Mouse (Mus musculus): ENCODE results near the gene Kpna7. TPM values are rescaled to one million over a fixed set of nuclear protein-coding genes. Genes with fewer than 3 reads are reported as not detected.

Gene Kpna7
- polyA plus RNA-seq, 1 experiment from 2014 or later: not detected

- Histone ChIP-seq H3K9me3 (no peaks in the 10 kb centered on the region), H3K27ac (no peak overlapping the region), H3K4me2 (replicated peaks) (no peak overlapping the region), H3K9ac (no peak overlapping the region), H3K36me3 (no peaks in the 10 kb centered on the region), H3K27me3 (no peaks in the 10 kb centered on the region), H3K4me3 (no peak overlapping the region), H3K4me1 (peaks cover 40% of the 10 kb centered on the region)
- WGBS: 88% methylated on average over 5 of the region's 5 CpGs
- ATAC-seq (ENCODE audit: low FRiP score, low read depth): no peak
These were observed 133.3 kb downstream of the Kpna7 start for GRCm38 (mm10) chr5:144950428-144951051.

- H3K4me3 ChIP-seq: no peak overlapping the region
- H3K27ac ChIP-seq: no peak overlapping the region
- peaks cover 42% of the 10 kb centered on the region for H3K4me1 ChIP-seq
These were observed 134.0 kb downstream of the Kpna7 start for GRCm38 (mm10) chr5:144949856-144950255.

GRCm38 (mm10) chr5:144948422-144948821, 135.4 kb downstream of the Kpna7 start:
- no peaks in the 10 kb centered on the region for H3K27me3 ChIP-seq
- no peaks in the 10 kb centered on the region for H3K9me3 ChIP-seq
- H3K36me3 ChIP-seq: no peaks in the 10 kb centered on the region
- H3K4me3 ChIP-seq: no peak overlapping the region
- H3K27ac ChIP-seq: no peak overlapping the region; the same call in 1 of the 2 replicates
- ATAC-seq (ENCODE audit: low FRiP score, low read depth): no peak
- peaks cover 32% of the 10 kb centered on the region for H3K4me1 ChIP-seq
- 69% methylated on average over 11 of the region's 11 CpGs for WGBS
- no peak overlapping the region for H3K4me2 ChIP-seq (replicated peaks)
- H3K9ac ChIP-seq: no peak overlapping the region

More at GRCm38 (mm10) chr5:144949856-144950255, 134.0 kb downstream of the Kpna7 start:
- H3K4me2 ChIP-seq (replicated peaks): no peak overlapping the region
- no peak for ATAC-seq (ENCODE audit: low FRiP score, low read depth)
- H3K9me3 ChIP-seq: no peaks in the 10 kb centered on the region
- H3K9ac ChIP-seq: no peak overlapping the region
- 83% methylated on average over 4 of the region's 4 CpGs for WGBS
- no peaks in the 10 kb centered on the region for H3K36me3 ChIP-seq
- no peaks in the 10 kb centered on the region for H3K27me3 ChIP-seq

- Histone ChIP-seq H3K27me3 (no peaks in the 10 kb centered on the region), H3K27ac (no peak overlapping the region), H3K4me1 (peaks cover 28% of the 10 kb centered on the region), H3K36me3 (no peaks in the 10 kb centered on the region), H3K4me3 (no peak overlapping the region), H3K4me2 (replicated peaks) (no peak overlapping the region), H3K9ac (no peak overlapping the region), H3K9me3 (no peaks in the 10 kb centered on the region)
- WGBS: 77% methylated on average over 1 of the region's 1 CpGs
- no peak for ATAC-seq (ENCODE audit: low FRiP score, low read depth)
These were observed 135.8 kb downstream of the Kpna7 start for GRCm38 (mm10) chr5:144948002-144948401.

- Histone ChIP-seq H3K4me2 (replicated peaks) (no peak overlapping the region), H3K4me3 (no peak overlapping the region), H3K9me3 (no peaks in the 10 kb centered on the region), H3K4me1 (peaks cover 32% of the 10 kb centered on the region), H3K36me3 (no peaks in the 10 kb centered on the region), H3K27ac (no peak overlapping the region), H3K27me3 (no peaks in the 10 kb centered on the region), H3K9ac (no peak overlapping the region)
- no peak for ATAC-seq (ENCODE audit: low FRiP score, low read depth)
- 63% methylated on average over 4 of the region's 4 CpGs for WGBS
These were observed 137.8 kb downstream of the Kpna7 start for GRCm38 (mm10) chr5:144946032-144946431.

GRCm38 (mm10) chr5:144944932-144945331, 138.9 kb downstream of the Kpna7 start:
- WGBS: 87% methylated on average over 7 of the region's 7 CpGs
- Histone ChIP-seq H3K4me3 (no peak overlapping the region), H3K36me3 (no peaks in the 10 kb centered on the region), H3K9ac (no peak overlapping the region), H3K4me2 (replicated peaks) (no peak overlapping the region), H3K27ac (no peak overlapping the region), H3K4me1 (peaks cover 34% of the 10 kb centered on the region), H3K27me3 (no peaks in the 10 kb centered on the region), H3K9me3 (no peaks in the 10 kb centered on the region)
- ATAC-seq (ENCODE audit: low FRiP score, low read depth): no peak

GRCm38 (mm10) chr5:144944370-144944769, 139.5 kb downstream of the Kpna7 start:
- no peaks in the 10 kb centered on the region for H3K36me3 ChIP-seq
- ATAC-seq (ENCODE audit: low FRiP score, low read depth): no peak
- no peak overlapping the region for H3K27ac ChIP-seq
- no peak overlapping the region for H3K4me2 ChIP-seq (replicated peaks)
- no peaks in the 10 kb centered on the region for H3K27me3 ChIP-seq
- 82% methylated on average over 4 of the region's 4 CpGs for WGBS
- peaks cover 30% of the 10 kb centered on the region for H3K4me1 ChIP-seq
- no peak overlapping the region for H3K4me3 ChIP-seq
- H3K9ac ChIP-seq: no peak overlapping the region
- H3K9me3 ChIP-seq: no peaks in the 10 kb centered on the region

- Histone ChIP-seq H3K36me3 (no peaks in the 10 kb centered on the region), H3K4me3 (no peak overlapping the region), H3K27ac (no peak overlapping the region), H3K9me3 (no peaks in the 10 kb centered on the region), H3K4me2 (replicated peaks) (no peak overlapping the region), H3K9ac (no peak overlapping the region), H3K4me1 (peaks cover 20% of the 10 kb centered on the region), H3K27me3 (no peaks in the 10 kb centered on the region)
- WGBS: 86% methylated on average over 6 of the region's 6 CpGs
- ATAC-seq (ENCODE audit: low FRiP score, low read depth): no peak
These were observed 140.5 kb downstream of the Kpna7 start for GRCm38 (mm10) chr5:144943346-144943745.

- Histone ChIP-seq H3K4me2 (replicated peaks) (no peak overlapping the region), H3K4me1 (peaks cover 16% of the 10 kb centered on the region), H3K27ac (no peak overlapping the region), H3K36me3 (no peaks in the 10 kb centered on the region), H3K9me3 (no peaks in the 10 kb centered on the region), H3K27me3 (no peaks in the 10 kb centered on the region), H3K9ac (no peak overlapping the region), H3K4me3 (no peak overlapping the region)
- ATAC-seq (ENCODE audit: low FRiP score, low read depth): no peak
- 81% methylated on average over 9 of the region's 9 CpGs for WGBS
These were observed 141.4 kb downstream of the Kpna7 start for GRCm38 (mm10) chr5:144942431-144942830.

GRCm38 (mm10) chr5:144940904-144941303, 142.9 kb downstream of the Kpna7 start:
- Histone ChIP-seq H3K4me2 (replicated peaks) (no peak overlapping the region), H3K4me3 (no peak overlapping the region), H3K9me3 (no peaks in the 10 kb centered on the region), H3K27ac (no peak overlapping the region), H3K9ac (no peak overlapping the region), H3K36me3 (no peaks in the 10 kb centered on the region), H3K27me3 (no peaks in the 10 kb centered on the region), H3K4me1 (peaks cover 21% of the 10 kb centered on the region)
- peak; percentile 28 for ATAC-seq (ENCODE audit: low FRiP score, low read depth)
- WGBS: 76% methylated on average over 2 of the region's 3 CpGs

GRCm38 (mm10) chr5:144937304-144937703, 146.5 kb downstream of the Kpna7 start:
- Histone ChIP-seq H3K4me1 (peaks cover 27% of the 10 kb centered on the region), H3K4me2 (replicated peaks) (no peak overlapping the region), H3K4me3 (no peak overlapping the region), H3K36me3 (no peaks in the 10 kb centered on the region), H3K27me3 (no peaks in the 10 kb centered on the region), H3K9me3 (no peaks in the 10 kb centered on the region), H3K27ac (no peak overlapping the region), H3K9ac (no peak overlapping the region)
- WGBS: 89% methylated on average over 2 of the region's 2 CpGs
- no peak for ATAC-seq (ENCODE audit: low FRiP score, low read depth)
